Mouse (Mus musculus): ENCODE measurements at regions not wholly inside any gene's neighbourhood (a gene's known extent, or its start where the extent isn't known, plus 50 kb on each side); places are given as distances from the start of the nearest gene placed in this dataset.

DNA sequence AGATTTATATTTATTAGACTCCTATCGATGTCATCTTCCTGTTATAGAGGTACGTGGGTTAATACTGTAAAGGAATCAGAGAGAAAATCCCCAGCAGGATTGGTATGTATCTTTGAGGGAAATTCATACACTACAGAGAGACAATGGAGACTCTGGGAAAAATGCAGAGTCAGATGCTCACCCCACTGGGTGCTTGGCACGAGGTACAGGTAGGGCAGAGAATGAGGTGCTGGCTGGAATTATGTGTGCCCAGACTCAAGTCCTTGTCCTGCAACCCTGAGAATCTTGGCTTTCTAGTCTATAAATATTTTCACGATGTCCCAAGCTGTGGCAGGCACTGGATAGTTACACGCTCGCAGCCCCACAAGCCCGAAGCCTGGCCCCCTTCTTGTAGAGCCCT lies 57.8 kb upstream of the Cry1 start:
- Histone ChIP-seq H3K4me3 (no peak overlapping the region), H3K4me2 (ENCODE audit: low read depth) (no peak overlapping the region), H3ac (ENCODE audit: control insufficient read depth, insufficient read length) (no peak overlapping the region), H3K36me3 (ENCODE audit: control insufficient read depth, insufficient read depth) (no peaks in the 10 kb centered on the region), H3K79me2 (ENCODE audit: control insufficient read depth, insufficient read depth) (no peaks in the 10 kb centered on the region), H3K27me3 (ENCODE audit: control insufficient read depth, insufficient read depth, insufficient read length) (no peaks in the 10 kb centered on the region)
- no peak for TF ChIP-seq SRF (IDR thresholded peaks at IDR 0.05; ENCODE audit: control insufficient read depth, insufficient read length, low read depth)

DNA sequence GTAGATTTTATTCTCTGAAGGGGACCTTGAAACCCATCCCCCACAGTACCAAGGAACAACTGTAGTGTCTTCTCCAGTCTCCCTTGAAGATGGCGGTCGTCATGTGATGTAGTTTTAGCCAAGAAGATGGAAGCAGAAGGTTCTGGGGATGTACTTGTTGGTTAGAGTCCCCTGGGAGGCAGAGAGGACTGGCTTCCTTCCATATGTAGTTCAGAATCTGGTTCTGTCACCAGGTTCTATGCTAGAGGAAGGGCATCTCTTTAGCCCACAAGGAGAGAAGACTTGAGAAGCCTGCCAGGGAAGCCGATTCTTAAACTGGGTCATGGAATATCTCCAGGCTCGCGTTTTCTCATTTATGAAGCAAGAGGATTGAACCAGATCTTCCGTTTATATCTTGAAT lies 58.7 kb upstream of the Cry1 start:
- TF ChIP-seq REST (IDR thresholded peaks at IDR 0.05; ENCODE audit: insufficient read depth, insufficient read length) = no peak
- TF ChIP-seq POLR2A (IDR thresholded peaks at IDR 0.05; ENCODE audit: insufficient read length, low read depth) = no peak
- TF ChIP-seq CEBPB (IDR thresholded peaks at IDR 0.05; ENCODE audit: insufficient read depth, poor library complexity, severe bottlenecking) = no peak
- TF ChIP-seq TCF12 (IDR thresholded peaks at IDR 0.05; ENCODE audit: insufficient read depth, poor library complexity, severe bottlenecking) = no peak
- TF ChIP-seq TCF3 (IDR thresholded peaks at IDR 0.05; ENCODE audit: insufficient read length, low read depth) = no peak
- no peak for TF ChIP-seq USF1 (IDR thresholded peaks at IDR 0.05; ENCODE audit: low read depth)
- no peak for TF ChIP-seq SRF (IDR thresholded peaks at IDR 0.05; ENCODE audit: control insufficient read depth, insufficient read length, low read depth)
- no peak for TF ChIP-seq E2F4 (IDR thresholded peaks at IDR 0.05; ENCODE audit: insufficient read depth)
- no peak for TF ChIP-seq MYOG (IDR thresholded peaks at IDR 0.05; ENCODE audit: control insufficient read depth in 1 of 3, insufficient read depth in 1 of 3, insufficient read length in 2 of 3, low read depth in 2 of 3)
- no peak for TF ChIP-seq MYOD1 (IDR thresholded peaks at IDR 0.05; ENCODE audit: control insufficient read depth in 1 of 3, insufficient read length in 2 of 3, low read depth in 2 of 3)
- TF ChIP-seq MAX (IDR thresholded peaks at IDR 0.05; ENCODE audit: low read depth) = no peak
- no peak for TF ChIP-seq POLR2AphosphoS2 (IDR thresholded peaks at IDR 0.05; ENCODE audit: insufficient read length, low read depth)
- Histone ChIP-seq H3K4me3 (no peak overlapping the region), H3ac (ENCODE audit: control insufficient read depth, insufficient read length) (no peak overlapping the region), H3K79me2 (ENCODE audit: control insufficient read depth, insufficient read depth) (no peaks in the 10 kb centered on the region), H3K36me3 (ENCODE audit: control insufficient read depth, insufficient read depth) (no peaks in the 10 kb centered on the region), H3K4me2 (ENCODE audit: low read depth) (no peak overlapping the region), H3K27me3 (ENCODE audit: control insufficient read depth, insufficient read depth, insufficient read length) (no peaks in the 10 kb centered on the region)

- Histone ChIP-seq H3K27me3 (ENCODE audit: control insufficient read depth, insufficient read depth, insufficient read length) (no peaks in the 10 kb centered on the region), H3K4me2 (ENCODE audit: low read depth) (peak overlapping the region; percentile 53), H3K4me3 (no peak overlapping the region), H3K36me3 (ENCODE audit: control insufficient read depth, insufficient read depth) (no peaks in the 10 kb centered on the region), H3K79me2 (ENCODE audit: control insufficient read depth, insufficient read depth) (no peaks in the 10 kb centered on the region), H3ac (ENCODE audit: control insufficient read depth, insufficient read length) (no peak overlapping the region)
- TF ChIP-seq POLR2A (IDR thresholded peaks at IDR 0.05; ENCODE audit: insufficient read length, low read depth) (peak; percentile 15), MYOD1 (IDR thresholded peaks at IDR 0.05; ENCODE audit: control insufficient read depth in 1 of 3, insufficient read length in 2 of 3, low read depth in 2 of 3) (no peak), TCF3 (IDR thresholded peaks at IDR 0.05; ENCODE audit: insufficient read length, low read depth) (no peak), TCF12 (IDR thresholded peaks at IDR 0.05; ENCODE audit: insufficient read depth, poor library complexity, severe bottlenecking) (no peak), SRF (IDR thresholded peaks at IDR 0.05; ENCODE audit: control insufficient read depth, insufficient read length, low read depth) (no peak), REST (IDR thresholded peaks at IDR 0.05; ENCODE audit: insufficient read depth, insufficient read length) (no peak), CEBPB (IDR thresholded peaks at IDR 0.05; ENCODE audit: insufficient read depth, poor library complexity, severe bottlenecking) (no peak)
Observed at GRCm38 (mm10) chr10:85265746-85266145, 80.9 kb upstream of the Cry1 start.

DNA sequence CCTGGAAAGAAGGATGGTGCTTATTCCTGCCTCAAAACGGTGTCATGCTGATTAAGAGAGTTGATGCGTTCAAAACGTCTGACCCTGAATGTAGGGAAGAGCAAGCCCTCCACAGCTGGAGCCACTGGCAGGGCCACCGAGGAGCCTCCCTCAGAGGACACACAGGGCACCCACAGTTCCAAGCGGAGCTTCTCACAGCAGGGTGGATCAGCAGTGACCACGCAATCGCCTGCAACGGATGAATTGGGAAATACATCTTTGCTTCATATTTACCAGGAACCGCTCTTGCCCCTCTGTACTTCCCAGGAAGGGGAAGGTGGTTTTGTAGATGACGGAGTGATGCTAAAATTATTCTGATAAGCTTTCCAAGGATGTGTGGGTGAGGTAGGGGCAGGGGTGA lies 81.3 kb upstream of the Cry1 start:
- no peaks in the 10 kb centered on the region for H3K36me3 ChIP-seq (ENCODE audit: control insufficient read depth, insufficient read depth)
- TF ChIP-seq SRF (IDR thresholded peaks at IDR 0.05; ENCODE audit: control insufficient read depth, insufficient read length, low read depth) = no peak
- TF ChIP-seq CEBPB (IDR thresholded peaks at IDR 0.05; ENCODE audit: insufficient read depth, poor library complexity, severe bottlenecking) = peak; percentile 82
- no peak for TF ChIP-seq USF1 (IDR thresholded peaks at IDR 0.05; ENCODE audit: low read depth)
- no peak for TF ChIP-seq REST (IDR thresholded peaks at IDR 0.05; ENCODE audit: insufficient read depth, insufficient read length)

DNA sequence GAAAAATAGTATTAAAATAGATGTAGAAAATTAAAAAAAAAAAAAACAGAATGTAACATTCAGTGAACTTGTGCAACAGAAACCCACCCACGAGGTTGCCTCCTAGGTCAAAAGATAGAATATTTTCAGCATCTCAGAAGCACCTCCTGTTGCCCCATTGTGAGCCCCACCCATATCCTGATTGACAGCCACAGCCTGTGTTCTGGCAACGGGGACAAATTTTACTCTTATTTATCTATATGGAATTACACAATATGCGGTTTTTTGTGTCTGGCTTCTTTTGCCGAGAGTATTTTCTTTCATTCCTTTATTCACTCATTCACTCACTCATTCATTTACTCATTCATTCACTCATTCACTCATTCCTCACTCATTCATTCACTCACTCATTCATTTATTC lies 81.9 kb upstream of the Cry1 start:
- Histone ChIP-seq H3K4me3 (no peak overlapping the region), H3K27me3 (ENCODE audit: control insufficient read depth, insufficient read depth, insufficient read length) (no peaks in the 10 kb centered on the region), H3K79me2 (ENCODE audit: control insufficient read depth, insufficient read depth) (no peaks in the 10 kb centered on the region), H3K36me3 (ENCODE audit: control insufficient read depth, insufficient read depth) (no peaks in the 10 kb centered on the region), H3K4me2 (ENCODE audit: low read depth) (peak overlapping the region; percentile 53), H3ac (ENCODE audit: control insufficient read depth, insufficient read length) (no peak overlapping the region)
- TF ChIP-seq TCF12 (IDR thresholded peaks at IDR 0.05; ENCODE audit: insufficient read depth, poor library complexity, severe bottlenecking) = no peak
- peak; percentile 80; the same call in 1 of the 2 replicates for TF ChIP-seq CEBPB (IDR thresholded peaks at IDR 0.05; ENCODE audit: insufficient read depth, poor library complexity, severe bottlenecking)
- TF ChIP-seq TCF3 (IDR thresholded peaks at IDR 0.05; ENCODE audit: insufficient read length, low read depth) = no peak
- TF ChIP-seq MAX (IDR thresholded peaks at IDR 0.05; ENCODE audit: low read depth) = no peak
- TF ChIP-seq MYOG (IDR thresholded peaks at IDR 0.05; ENCODE audit: control insufficient read depth in 1 of 3, insufficient read depth in 1 of 3, insufficient read length in 2 of 3, low read depth in 2 of 3) = no peak
- no peak for TF ChIP-seq POLR2A (IDR thresholded peaks at IDR 0.05; ENCODE audit: insufficient read length, low read depth)
- peak in 2 of 3 experiments; percentile 69 to 81 for TF ChIP-seq MYOD1 (IDR thresholded peaks at IDR 0.05; ENCODE audit: control insufficient read depth in 1 of 3, insufficient read length in 2 of 3, low read depth in 2 of 3)
- TF ChIP-seq USF1 (IDR thresholded peaks at IDR 0.05; ENCODE audit: low read depth) = no peak
- TF ChIP-seq REST (IDR thresholded peaks at IDR 0.05; ENCODE audit: insufficient read depth, insufficient read length) = no peak
- TF ChIP-seq E2F4 (IDR thresholded peaks at IDR 0.05; ENCODE audit: insufficient read depth) = no peak

More for the DNA sequence above, 81.3 kb upstream of the Cry1 start:
- Histone ChIP-seq H3K4me2 (ENCODE audit: low read depth) (peak overlapping the region; percentile 53), H3K79me2 (ENCODE audit: control insufficient read depth, insufficient read depth) (no peaks in the 10 kb centered on the region), H3K4me3 (no peak overlapping the region), H3ac (ENCODE audit: control insufficient read depth, insufficient read length) (no peak overlapping the region), H3K27me3 (ENCODE audit: control insufficient read depth, insufficient read depth, insufficient read length) (no peaks in the 10 kb centered on the region)
